Mouse (Mus musculus) forebrain, embryonic 13.5 days (tissue): ENCODE measurements around the gene Slc16a11. TPM values are rescaled to one million over a fixed set of nuclear protein-coding genes. Genes with fewer than 3 reads are reported as not detected.

Source experiments
- microRNA counts: library from miRNA; unstranded; fragments of <30 nt; microRNA quantifications from one replicate; lab custom pipeline; 2016
- microRNA-seq: library from miRNA; unstranded; fragments of <30 nt; microRNA quantifications from one replicate; pipeline ENCODE4, GENCODE M21; 2016
- polyA plus RNA-seq: library from polyadenylated mRNA; unstranded; fragments of >200 nt; fragmentation: Nextera tagmentation; extraction: Ambion mirVana; gene quantifications from 2 replicates; pipeline ENCODE4 v1.2.1, GENCODE M21; 2015

The Slc16a11 gene
- polyA plus RNA-seq, 1 experiment from 2014 or later, result 1.8 TPM

MicroRNAs within 50 kb of the gene (microRNA counts, 519-probe panel; counts per million panel counts)
- 177 counts per million, percentile 53 among the panel's probes with 10 or more counts for microRNA mmu-miR-195 (lab: Ali Mortazavi, UCI)
- 177 counts per million, percentile 53 among the panel's probes with 10 or more counts for microRNA mmu-miR-497 (lab: Ali Mortazavi, UCI)

Small RNAs within 50 kb of the gene (microRNA-seq; reads per million reads assigned to microRNA genes)
- 366 reads per million, percentile 68 among the genes with 10 or more reads in this experiment for gene Mir195a
- not detected for gene Mir497
- not detected for gene Mir497b

Other genes with a start within 250 kb of the Slc16a11 start
- gene Cldn7, start 248.0 kb upstream of the Slc16a11 start, polyA plus RNA-seq, result 0.59 and 1.4 TPM in 2 replicates
- 21.1 and 24.3 TPM in 2 replicates for gene Ctdnep1, start 231.6 kb upstream of the Slc16a11 start, polyA plus RNA-seq
- gene Elp5, start 230.2 kb upstream of the Slc16a11 start, polyA plus RNA-seq, result 157 and 164 TPM in 2 replicates
- gene Gabarap, start 221.6 kb upstream of the Slc16a11 start, polyA plus RNA-seq, result 598 and 670 TPM in 2 replicates
- 78.5 and 79.9 TPM in 2 replicates for gene Phf23, start 217.0 kb upstream of the Slc16a11 start, polyA plus RNA-seq
- 31.8 and 35.4 TPM in 2 replicates for gene Dvl2, start 212.2 kb upstream of the Slc16a11 start, polyA plus RNA-seq
- gene Acadvl, start 197.3 kb upstream of the Slc16a11 start, polyA plus RNA-seq, result 48.7 and 51.3 TPM in 2 replicates
- 26.2 and 31.1 TPM in 2 replicates for gene Dlg4, start 195.8 kb upstream of the Slc16a11 start, polyA plus RNA-seq
- gene Asgr1, start 158.7 kb upstream of the Slc16a11 start, polyA plus RNA-seq, result 0.37 and 0.59 TPM in 2 replicates
- not detected in 2 replicates for gene Asgr2, start 120.1 kb upstream of the Slc16a11 start, polyA plus RNA-seq
- gene Mgl2, start 82.4 kb upstream of the Slc16a11 start, polyA plus RNA-seq, result 0.32 TPM in 1 of 2 replicates, not detected in the other
- 0.53 TPM in 1 of 2 replicates, not detected in the other for gene Clec10a, start 56.6 kb upstream of the Slc16a11 start, polyA plus RNA-seq
- gene Slc16a13, start 8.3 kb downstream of the Slc16a11 start, polyA plus RNA-seq, result 13.4 and 14.8 TPM in 2 replicates
- gene Bcl6b, start 17.0 kb downstream of the Slc16a11 start, polyA plus RNA-seq, result 4.3 and 4.7 TPM in 2 replicates
- gene 0610010K14Rik, start 25.2 kb downstream of the Slc16a11 start, polyA plus RNA-seq, result 226 and 229 TPM in 2 replicates
- gene Gm21988, start 27.1 kb downstream of the Slc16a11 start, polyA plus RNA-seq, result 10.7 and 12.1 TPM in 2 replicates
- gene Rnasek, start 27.1 kb downstream of the Slc16a11 start, polyA plus RNA-seq, result 227 and 236 TPM in 2 replicates
- gene Alox12, start 42.6 kb downstream of the Slc16a11 start, polyA plus RNA-seq, result 0.74 and 1.0 TPM in 2 replicates
- not detected in 2 replicates for gene Alox12e, start 109.9 kb downstream of the Slc16a11 start, polyA plus RNA-seq
- 0.15 TPM in 1 of 2 replicates, not detected in the other for gene Alox15, start 139.3 kb downstream of the Slc16a11 start, polyA plus RNA-seq
- gene Pelp1, start 197.3 kb downstream of the Slc16a11 start, polyA plus RNA-seq, result 32.0 and 36.3 TPM in 2 replicates
- 33.0 and 33.2 TPM in 2 replicates for gene Arrb2, start 219.9 kb downstream of the Slc16a11 start, polyA plus RNA-seq
- 36.6 and 40.8 TPM in 2 replicates for gene Med11, start 239.2 kb downstream of the Slc16a11 start, polyA plus RNA-seq
- gene Zmynd15, start 246.7 kb downstream of the Slc16a11 start, polyA plus RNA-seq, result 0.37 and 0.58 TPM in 2 replicates
- gene Cxcl16, start 247.2 kb downstream of the Slc16a11 start, polyA plus RNA-seq, result 0.71 and 0.83 TPM in 2 replicates